Mouse (Mus musculus) megakaryocyte progenitor cell, adult 5-6 weeks (primary cell): Measurements from ENCODE around the gene Cwc27. TPM values are rescaled to one million over a fixed set of nuclear protein-coding genes. Genes with fewer than 3 reads are reported as not detected.

ENCODE experiments used
- ATAC-seq: replicated peaks from 2 replicates; pipeline ENCODE4 v1.8.0; 2016; ENCODE audit warnings: mild to moderate bottlenecking, moderate TSS enrichment, inconsistent platforms; ENCODE audit not compliant: poor library complexity
- total RNA-seq, 2 experiments: library from RNA; stranded (forward) in 1 of 2; stranded (reverse) in 1 of 2; fragments of 157-497, 149-512 nt in 1 of 2; fragments of 200-1000 nt in 1 of 2; gene quantifications; 2 replicates each; pipeline versions ENCODE4 v1.2.3 to v1.2.4; 2015 to 2017

Cwc27 gene
- total RNA-seq (2015) (36.3 and 54.8 TPM in 2 replicates), total RNA-seq (2017) (52.4 and 64.9 TPM in 2 replicates)

- ATAC-seq = peak; percentile 84
Measured at GRCm38 (mm10) chr13:104816635-104817571, at the start of gene Cwc27. TSS of gene Cwc27 (minus strand) at chr13:104817142.

GRCm38 (mm10) chr13:104866726-104867125 is 49.8 kb upstream of the Cwc27 start:
- no peak for ATAC-seq

- ATAC-seq = peak; percentile 90
Measured at GRCm38 (mm10) chr13:104863127-104863979, 46.4 kb upstream of the Cwc27 start, which contains the start of gene Shisal2b. TSS of gene Shisal2b (minus strand) at chr13:104863893.

- no peak for ATAC-seq
Measured at GRCm38 (mm10) chr13:104853645-104854044, 36.7 kb upstream of the Cwc27 start.

GRCm38 (mm10) chr13:104843295-104844089 is 26.6 kb upstream of the Cwc27 start:
- ATAC-seq = no peak

- ATAC-seq = peak; percentile 37
Measured at GRCm38 (mm10) chr13:104841937-104842336, 25.0 kb upstream of the Cwc27 start.

GRCm38 (mm10) chr13:104837628-104838027 is 20.7 kb upstream of the Cwc27 start:
- no peak for ATAC-seq

GRCm38 (mm10) chr13:104832811-104833210 is 15.9 kb upstream of the Cwc27 start:
- no peak for ATAC-seq

GRCm38 (mm10) chr13:104825470-104825869 is 8.5 kb upstream of the Cwc27 start:
- peak; percentile 60 for ATAC-seq

GRCm38 (mm10) chr13:104822411-104822838 is 5.5 kb upstream of the Cwc27 start:
- ATAC-seq = no peak

GRCm38 (mm10) chr13:104821908-104822307 is 5.0 kb upstream of the Cwc27 start:
- no peak for ATAC-seq

GRCm38 (mm10) chr13:104821192-104821591 is 4.2 kb upstream of the Cwc27 start:
- no peak for ATAC-seq

GRCm38 (mm10) chr13:104817696-104818095 is 754 bp upstream of the Cwc27 start:
- ATAC-seq = no peak

- ATAC-seq = peak; percentile 47
Measured at GRCm38 (mm10) chr13:104816270-104816634, 690 bp downstream of the Cwc27 start.

GRCm38 (mm10) chr13:104805681-104806080 is 11.3 kb downstream of the Cwc27 start:
- peak; percentile 85 for ATAC-seq

- no peak for ATAC-seq
Measured at GRCm38 (mm10) chr13:104799566-104800182, 17.3 kb downstream of the Cwc27 start.

GRCm38 (mm10) chr13:104799067-104799466 is 17.9 kb downstream of the Cwc27 start:
- ATAC-seq = no peak

- ATAC-seq = peak; percentile 62
Measured at GRCm38 (mm10) chr13:104794421-104794820, 22.5 kb downstream of the Cwc27 start.

- ATAC-seq = no peak
Measured at GRCm38 (mm10) chr13:104792184-104792583, 24.8 kb downstream of the Cwc27 start, which contains the start of gene Srek1ip1. TSS of gene Srek1ip1 (plus strand) at chr13:104792484.

- peak; percentile 98 for ATAC-seq
Measured at GRCm38 (mm10) chr13:104789663-104790062, 27.3 kb downstream of the Cwc27 start.
